Mouse (Mus musculus) megakaryocyte progenitor cell, adult 5-6 weeks (primary cell): Measurements from ENCODE around the gene Pigt. TPM values are rescaled to one million over a fixed set of nuclear protein-coding genes. Genes with fewer than 3 reads are reported as not detected.

Experiments
- ATAC-seq: replicated peaks from 2 replicates; pipeline ENCODE4 v1.8.0; 2016; ENCODE audit warnings: mild to moderate bottlenecking, moderate TSS enrichment, inconsistent platforms; ENCODE audit not compliant: poor library complexity
- total RNA-seq, 2 experiments: library from RNA; stranded (forward) in 1 of 2; stranded (reverse) in 1 of 2; fragments of 157-497, 149-512 nt in 1 of 2; fragments of 200-1000 nt in 1 of 2; gene quantifications; 2 replicates each; pipeline versions ENCODE4 v1.2.3 to v1.2.4; 2015 to 2017

Pigt gene
- total RNA-seq (2015) (75.1 and 80.0 TPM in 2 replicates), total RNA-seq (2017) (34.3 and 42.0 TPM in 2 replicates)

- ATAC-seq: peak; percentile 98
These were observed at the start of gene Pigt for GRCm38 (mm10) chr2:164496847-164497690. Gene Pigt (plus strand): TSS chr2:164497520.

- ATAC-seq: no peak
These were observed 49.2 kb upstream of the Pigt start for GRCm38 (mm10) chr2:164448140-164448539.

GRCm38 (mm10) chr2:164448921-164449320 is 48.4 kb upstream of the Pigt start:
- no peak for ATAC-seq

DNA sequence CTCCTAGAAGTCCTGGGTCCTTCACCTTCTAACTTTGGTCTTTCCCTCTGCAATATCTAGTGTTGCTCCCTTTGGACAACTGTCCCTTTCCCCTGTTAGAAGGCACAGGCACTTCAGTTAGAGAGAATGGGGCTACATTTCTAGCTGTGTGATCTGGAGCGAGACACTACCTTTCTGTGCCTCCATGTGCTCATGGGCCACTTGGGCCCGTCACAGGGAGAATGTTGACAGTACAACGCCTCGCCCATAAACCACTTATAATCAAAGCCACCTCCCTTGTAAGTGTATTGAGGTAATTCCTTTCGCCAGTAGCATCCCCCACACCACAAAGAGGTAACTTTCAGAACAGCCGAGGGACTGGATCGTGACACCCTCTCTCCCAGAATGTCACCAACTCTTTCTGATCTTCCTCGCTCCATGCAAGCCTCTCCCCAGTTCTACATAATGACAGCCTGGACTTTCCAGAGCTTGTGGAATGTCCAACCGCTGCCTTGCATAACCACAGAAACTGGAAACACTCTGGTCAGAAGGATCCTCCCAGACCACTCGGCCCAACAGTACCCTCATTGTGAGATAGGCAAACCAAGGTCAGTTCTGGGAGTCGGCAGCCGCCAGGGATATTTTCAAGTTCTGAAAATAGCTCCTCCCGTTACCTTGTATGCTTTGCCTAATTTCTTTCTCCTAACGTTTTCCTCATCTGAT is 47.8 kb upstream of the Pigt start:
- ATAC-seq: no peak

DNA sequence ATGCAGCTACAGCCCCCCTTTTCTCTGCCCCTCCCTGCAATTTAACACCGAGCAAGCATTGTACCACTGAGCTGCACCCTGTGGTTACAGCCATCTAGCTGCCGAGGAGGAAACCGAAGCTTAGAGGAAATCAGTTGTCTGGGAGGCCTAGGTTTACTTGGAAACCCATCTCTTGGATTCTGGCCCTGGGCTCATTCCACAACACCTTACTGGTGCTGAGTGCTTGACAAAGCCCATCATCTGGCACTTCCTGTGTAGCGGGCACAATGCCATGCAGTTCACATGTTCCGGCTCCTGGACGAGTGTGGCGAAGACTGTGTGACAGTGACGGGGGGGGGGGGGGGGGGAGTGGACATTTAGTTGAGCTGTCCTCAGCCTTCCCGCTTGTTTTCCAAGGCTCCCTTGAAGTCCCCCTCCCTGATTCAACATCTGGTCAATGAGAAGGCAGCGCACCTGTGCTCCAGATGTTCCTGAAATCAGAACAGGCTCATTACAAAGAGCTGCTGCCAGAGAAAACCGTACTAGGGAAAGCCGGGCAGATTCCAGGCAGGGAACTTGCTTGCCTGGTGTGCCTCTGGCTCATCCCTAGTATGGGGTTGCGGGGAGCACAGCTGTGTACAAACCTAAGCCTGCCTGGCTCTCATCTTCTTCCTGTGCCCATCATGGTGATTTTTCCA is 45.2 kb upstream of the Pigt start:
- no peak for ATAC-seq

DNA sequence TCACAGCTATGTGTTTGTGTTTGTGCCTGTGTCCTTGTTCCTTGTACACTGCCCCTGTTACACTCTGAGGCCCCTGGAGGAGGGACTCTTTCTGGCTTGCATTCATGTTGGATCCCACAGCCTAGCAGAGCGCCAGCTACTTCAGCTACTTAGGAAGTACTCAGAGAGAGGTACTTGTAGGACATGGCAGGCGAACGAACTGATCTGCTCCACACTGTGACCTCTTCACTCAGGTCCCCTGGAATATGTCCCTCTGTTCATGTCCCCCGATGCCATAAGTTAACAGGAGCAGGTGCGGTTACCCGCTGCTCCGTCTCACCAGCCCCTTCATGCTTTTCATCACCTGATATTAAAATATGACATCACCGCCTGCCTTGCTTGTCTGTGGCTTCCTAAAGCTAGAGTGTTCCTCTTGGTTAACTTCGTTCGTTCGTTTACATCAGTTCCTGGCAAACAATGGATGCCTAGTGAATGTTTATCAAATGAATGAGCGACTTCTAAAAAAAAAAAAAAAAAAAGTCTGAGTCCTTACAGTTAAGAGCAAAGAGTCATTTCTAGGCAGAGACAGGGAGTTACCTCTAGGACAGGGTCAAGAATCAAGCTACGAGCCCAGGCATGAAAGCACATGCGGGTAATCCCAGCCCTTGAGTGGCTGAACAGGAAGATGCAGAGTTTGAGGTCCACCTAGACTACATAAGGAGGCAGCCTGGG is 44.1 kb upstream of the Pigt start:
- no peak for ATAC-seq

DNA sequence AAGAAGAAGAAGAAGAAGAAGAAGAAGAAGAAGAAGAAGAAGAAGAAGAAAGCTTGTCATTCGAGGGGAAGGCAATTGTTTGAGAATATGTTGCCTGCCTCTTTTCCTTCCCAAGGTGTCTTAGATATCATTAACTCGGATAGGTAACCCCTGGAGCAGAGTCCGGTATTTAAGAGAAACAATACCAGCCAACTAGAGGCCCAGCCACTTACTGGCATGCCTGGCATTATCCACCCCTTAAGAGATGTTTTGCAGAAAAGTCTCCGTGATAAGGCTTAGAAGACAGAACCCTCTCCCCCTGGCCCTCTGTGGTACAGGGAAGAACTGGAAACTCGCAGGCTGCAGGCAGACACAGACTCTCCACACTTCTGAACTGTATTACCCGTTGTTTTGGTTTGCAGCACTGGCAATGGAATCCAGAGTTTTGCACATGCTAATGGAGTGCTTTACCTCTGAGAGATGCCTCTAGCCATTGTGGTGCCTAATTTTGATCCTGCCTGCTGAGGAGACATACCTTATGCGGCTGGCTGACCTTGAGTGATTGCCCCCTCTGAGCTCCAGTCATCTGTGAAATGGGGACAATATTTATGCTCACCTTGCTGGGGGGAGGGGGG is 43.3 kb upstream of the Pigt start:
- no peak for ATAC-seq

DNA sequence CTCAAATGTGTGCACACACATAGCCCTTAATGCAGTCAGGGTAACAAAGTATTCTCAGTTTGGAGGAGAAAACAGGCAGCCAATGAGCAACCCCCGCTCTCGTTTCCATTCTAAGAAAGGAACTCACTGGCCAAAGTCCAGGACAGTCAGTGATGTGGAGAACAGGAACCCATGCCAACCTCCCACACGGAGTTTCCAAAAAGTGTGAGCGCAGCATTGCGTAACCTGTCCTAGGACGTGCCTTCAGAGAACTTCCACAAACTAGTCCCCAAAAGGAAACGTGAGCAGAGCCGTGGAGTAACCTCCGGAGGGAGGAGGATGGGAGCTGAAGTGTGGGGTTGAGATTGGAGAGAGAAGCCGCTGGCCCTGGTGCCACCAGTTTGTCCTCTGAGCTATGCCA is 42.5 kb upstream of the Pigt start:
- peak; percentile 78 for ATAC-seq

- ATAC-seq: no peak
These were observed 41.7 kb upstream of the Pigt start for GRCm38 (mm10) chr2:164455421-164456190.

DNA sequence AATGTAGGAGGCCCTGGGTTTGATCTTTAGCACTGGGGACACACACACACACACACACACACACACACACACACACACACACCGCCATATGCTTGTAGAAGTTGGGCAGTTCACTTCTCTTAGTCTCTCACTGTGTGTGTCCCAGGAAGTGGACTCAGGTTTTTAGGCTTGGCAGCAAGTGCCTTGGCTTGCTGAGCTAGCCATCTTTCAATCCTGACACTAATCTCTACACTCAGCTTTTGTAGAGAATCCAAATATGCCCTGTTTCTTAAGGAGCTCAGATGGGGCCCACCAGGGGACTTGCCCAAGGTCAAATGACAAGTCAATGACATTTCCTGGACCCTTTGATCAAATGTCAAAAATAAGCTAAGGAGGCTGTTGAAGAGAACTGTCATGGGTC is 40.9 kb upstream of the Pigt start:
- no peak for ATAC-seq

DNA sequence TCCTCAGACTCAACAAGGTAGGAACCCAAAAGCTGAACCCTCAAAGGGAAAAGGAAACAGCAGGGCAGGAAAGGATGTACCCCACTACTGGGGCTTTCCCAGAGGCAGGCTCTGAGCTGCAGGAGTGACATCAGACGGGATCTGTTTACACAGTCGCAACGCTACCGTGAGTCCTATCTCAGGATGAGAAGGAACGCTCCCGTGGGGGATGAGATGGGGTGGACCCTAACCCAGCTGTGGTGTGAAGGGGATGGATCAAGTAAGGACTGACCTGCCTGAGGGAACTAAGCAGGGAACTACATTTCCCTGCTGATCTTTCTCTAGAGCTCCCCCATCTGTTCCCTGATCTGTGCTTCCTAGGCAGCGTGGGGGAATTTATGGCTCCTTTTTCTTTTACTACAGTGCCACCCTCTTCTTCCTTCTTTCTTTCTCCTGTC is 40.4 kb upstream of the Pigt start, which contains the start of gene Sys1:
TSS of gene Sys1 (plus strand) at position 101 of the 437 bp plus-strand sequence.
- no peak for ATAC-seq

DNA sequence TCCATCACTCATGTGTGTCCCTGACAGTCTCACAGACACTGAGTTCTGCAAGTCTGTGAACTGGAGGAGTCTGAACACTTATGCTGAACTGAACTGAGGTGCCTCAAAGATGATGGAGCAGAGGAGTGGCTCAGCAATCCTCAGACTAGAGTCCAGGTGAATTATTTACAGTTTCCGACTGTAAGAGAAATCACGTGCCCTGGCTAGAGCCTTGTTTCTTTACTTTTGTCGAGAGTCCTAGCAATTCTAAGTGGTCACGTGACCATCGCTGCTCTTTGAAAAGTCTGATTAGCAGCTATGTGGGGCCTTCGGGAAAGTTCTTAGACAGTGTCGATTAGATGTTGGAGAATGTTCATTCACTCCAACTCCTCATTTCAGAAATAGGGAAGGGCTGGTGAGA is 39.4 kb upstream of the Pigt start:
- no peak for ATAC-seq

DNA sequence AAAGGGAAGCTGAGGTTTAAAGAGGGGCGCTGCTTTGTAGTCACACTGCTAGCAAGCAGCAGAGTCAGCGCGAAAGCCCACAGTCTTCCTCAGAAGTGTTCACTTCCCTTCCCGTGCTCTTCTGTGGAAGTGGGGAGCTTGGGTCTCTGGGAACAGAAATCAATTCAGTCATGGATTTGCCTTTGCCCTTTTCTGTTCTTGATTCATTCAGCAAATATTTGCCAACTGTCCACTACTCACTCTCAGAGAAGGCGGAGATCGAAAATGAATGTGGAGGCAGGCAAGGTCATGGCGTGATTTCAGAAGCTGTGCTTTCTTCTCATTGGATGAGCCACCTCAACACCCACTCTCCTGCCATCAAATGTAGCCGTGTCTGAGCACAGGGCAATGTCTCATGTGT is 38.8 kb upstream of the Pigt start:
- no peak for ATAC-seq

- ATAC-seq: peak; percentile 92
These were observed 36.4 kb upstream of the Pigt start, which contains the start of gene Gm20458 for GRCm38 (mm10) chr2:164460745-164461551. Gene Gm20458 (plus strand): TSS chr2:164460967.

- no peak for ATAC-seq
These were observed 32.2 kb upstream of the Pigt start for GRCm38 (mm10) chr2:164465161-164465560.

DNA sequence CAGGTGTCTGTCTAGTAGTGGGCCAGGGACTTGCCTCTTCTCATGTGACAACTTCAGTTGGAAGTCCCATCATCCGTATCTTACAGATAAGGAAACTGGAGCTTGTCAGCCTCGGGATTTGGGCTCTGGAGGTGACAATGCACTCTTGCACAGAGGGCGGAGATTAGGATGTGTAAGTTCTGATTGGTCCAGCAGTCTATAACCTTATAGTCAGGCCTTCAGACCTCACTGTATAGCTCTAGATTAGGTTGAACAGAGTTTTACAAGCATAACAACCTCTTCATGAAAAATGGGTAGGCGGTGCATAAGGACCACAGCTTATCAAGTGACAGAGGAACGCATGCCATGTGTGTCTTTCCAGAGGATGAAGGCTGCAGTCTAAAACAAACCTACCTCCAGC is 30.5 kb upstream of the Pigt start:
- ATAC-seq: peak; percentile 62

GRCm38 (mm10) chr2:164470254-164470653 is 27.1 kb upstream of the Pigt start:
- peak; percentile 80 for ATAC-seq

DNA sequence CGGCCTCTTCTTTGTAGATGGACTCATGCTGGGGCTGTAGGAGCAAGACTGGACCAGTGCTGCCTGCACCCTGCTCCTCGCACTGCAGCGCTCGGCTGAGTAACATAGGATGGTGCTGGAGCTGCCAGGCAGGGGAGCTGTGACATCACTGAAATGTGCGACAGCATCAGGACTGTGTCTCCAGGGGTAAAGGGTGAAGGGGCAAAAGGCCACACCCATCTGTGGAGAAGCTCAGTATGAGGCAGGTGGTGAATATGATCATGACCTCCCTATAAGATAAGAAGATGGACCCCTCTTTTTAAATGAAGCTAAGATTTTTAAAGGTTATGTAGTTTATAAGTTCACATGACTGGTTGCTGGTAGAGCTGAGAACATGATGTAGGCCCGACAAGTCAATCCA is 23.7 kb upstream of the Pigt start, which contains the start of gene Trp53tg5:
TSS of gene Trp53tg5 (minus strand) at position 101 of the 400 bp plus-strand sequence.
- ATAC-seq: no peak
